Mouse (Mus musculus) kidney, postnatal 25 days (tissue): ENCODE measurements around the gene B3galt1.

ENCODE experiments used
- DNase-seq, 2 experiments: peaks; one replicate each; pipeline ENCODE4 v3.0.0; 2021; ENCODE audit warnings: mixed read lengths in 2 of 2

The B3galt1 gene

GRCm38 (mm10) chr2:67751585-67751984 lies 185.9 kb downstream of the B3galt1 start:
- DNase-seq: no peak

GRCm38 (mm10) chr2:67756507-67756906 lies 190.8 kb downstream of the B3galt1 start:
- DNase-seq: no peak

GRCm38 (mm10) chr2:67787536-67787935 lies 221.9 kb downstream of the B3galt1 start:
- no peak for DNase-seq

- no peak for DNase-seq
Observed at GRCm38 (mm10) chr2:67797561-67797960, 231.9 kb downstream of the B3galt1 start.

GRCm38 (mm10) chr2:67799981-67800380 lies 234.3 kb downstream of the B3galt1 start:
- DNase-seq: no peak

GRCm38 (mm10) chr2:67816149-67816548 lies 250.5 kb downstream of the B3galt1 start:
- DNase-seq: no peak

- no peak for DNase-seq
Observed at GRCm38 (mm10) chr2:67818014-67818413, 252.3 kb downstream of the B3galt1 start.

- no peak for DNase-seq
Observed at GRCm38 (mm10) chr2:67822360-67822759, 256.7 kb downstream of the B3galt1 start.

GRCm38 (mm10) chr2:67827697-67828096 lies 262.0 kb downstream of the B3galt1 start:
- DNase-seq: peak in 1 of 2 experiments; percentile 4

- no peak for DNase-seq
Observed at GRCm38 (mm10) chr2:67829055-67829915, 263.6 kb downstream of the B3galt1 start.

GRCm38 (mm10) chr2:67847806-67848205 lies 282.1 kb downstream of the B3galt1 start:
- DNase-seq: no peak

- no peak for DNase-seq
Observed at GRCm38 (mm10) chr2:67850725-67851124, 285.1 kb downstream of the B3galt1 start.

GRCm38 (mm10) chr2:67858340-67858739 lies 292.7 kb downstream of the B3galt1 start:
- DNase-seq: no peak

GRCm38 (mm10) chr2:67859004-67859403 lies 293.3 kb downstream of the B3galt1 start:
- DNase-seq: no peak

- no peak for DNase-seq
Observed at GRCm38 (mm10) chr2:67873368-67873767, 307.7 kb downstream of the B3galt1 start.

GRCm38 (mm10) chr2:67879836-67880235 lies 314.2 kb downstream of the B3galt1 start:
- no peak for DNase-seq

- no peak for DNase-seq
Observed at GRCm38 (mm10) chr2:67881713-67882281, 316.1 kb downstream of the B3galt1 start.

- DNase-seq: no peak
Observed at GRCm38 (mm10) chr2:67897956-67898689, 332.5 kb downstream of the B3galt1 start.

- DNase-seq: no peak
Observed at GRCm38 (mm10) chr2:67901574-67901973, 335.9 kb downstream of the B3galt1 start.

- DNase-seq: no peak
Observed at GRCm38 (mm10) chr2:67902651-67903292, 337.1 kb downstream of the B3galt1 start.

- DNase-seq: no peak
Observed at GRCm38 (mm10) chr2:67903769-67904168, 338.1 kb downstream of the B3galt1 start.

GRCm38 (mm10) chr2:67931994-67932393 lies 366.3 kb downstream of the B3galt1 start:
- no peak for DNase-seq

- no peak for DNase-seq
Observed at GRCm38 (mm10) chr2:67948408-67948807, 382.7 kb downstream of the B3galt1 start.
